Mouse (Mus musculus) olfactory bulb, adult 2 months (tissue): Measurements from ENCODE around the gene Asf1b.

Experiments used
- CTCF ChIP-seq: fragments of 200-500 bp; IDR thresholded peaks from 2 replicates; pipeline ENCODE4 v1.5.1; 2012; ENCODE audit warnings: low read depth, mild to moderate bottlenecking, low read length, moderate library complexity; ENCODE audit not compliant: insufficient read depth
- POLR2A ChIP-seq: fragments of 200-500 bp; IDR thresholded peaks from 2 replicates; pipeline ENCODE4 v1.6.1; 2012; ENCODE audit warnings: mild to moderate bottlenecking, low read depth, low read length, moderate library complexity; ENCODE audit not compliant: insufficient read depth

- TF ChIP-seq CTCF (no peak), POLR2A (no peak)
Observed at GRCm38 (mm10) chr8:83973161-83974031, 18.1 kb downstream of the Asf1b start.
